Mouse (Mus musculus): Measurements from ENCODE around the gene Capn8. TPM values are rescaled to one million over a fixed set of nuclear protein-coding genes. Genes with fewer than 3 reads are reported as not detected.

Capn8 gene
- polyA plus RNA-seq, 1 experiment from 2014 or later = not detected

GRCm38 (mm10) chr1:182558271-182558670 lies 6.5 kb upstream of the Capn8 start:
- Histone ChIP-seq H3K27ac (no peak overlapping the region), H3K4me3 (no peak overlapping the region), H3K27me3 (replicated peaks) (no peaks in the 10 kb centered on the region), H3K36me3 (no peaks in the 10 kb centered on the region), H3K9ac (no peak overlapping the region), H3K4me2 (no peak overlapping the region), H3K9me3 (replicated peaks) (no peaks in the 10 kb centered on the region), H3K4me1 (peaks cover 4% of the 10 kb centered on the region; the same call in 1 of the 2 replicates)
- WGBS (ENCODE audit: insufficient replicate concordance) = 66% methylated on average over 4 of the region's 4 CpGs
- no peak for ATAC-seq

- H3K4me3 ChIP-seq = no peak overlapping the region
- no peak overlapping the region for H3K4me2 ChIP-seq
- no peaks in the 10 kb centered on the region for H3K27me3 ChIP-seq (replicated peaks)
- peaks cover 4% of the 10 kb centered on the region; the same call in 1 of the 2 replicates for H3K4me1 ChIP-seq
- no peak for ATAC-seq
- H3K9ac ChIP-seq = no peak overlapping the region
- H3K9me3 ChIP-seq (replicated peaks) = no peaks in the 10 kb centered on the region
- 75% methylated on average over 11 of the region's 11 CpGs for WGBS (ENCODE audit: insufficient replicate concordance)
- no peak overlapping the region for H3K27ac ChIP-seq
- H3K36me3 ChIP-seq = no peaks in the 10 kb centered on the region
Observed at GRCm38 (mm10) chr1:182559530-182559929, 5.3 kb upstream of the Capn8 start.

GRCm38 (mm10) chr1:182560390-182561098 lies 4.3 kb upstream of the Capn8 start:
- H3K4me1 ChIP-seq = peaks cover 4% of the 10 kb centered on the region; the same call in 1 of the 2 replicates
- no peaks in the 10 kb centered on the region for H3K36me3 ChIP-seq
- H3K27ac ChIP-seq = no peak overlapping the region
- no peaks in the 10 kb centered on the region for H3K27me3 ChIP-seq (replicated peaks)
- 26% methylated on average over 3 of the region's 3 CpGs for WGBS (ENCODE audit: insufficient replicate concordance)
- ATAC-seq = no peak
- H3K9ac ChIP-seq = no peak overlapping the region
- H3K4me2 ChIP-seq = no peak overlapping the region
- H3K4me3 ChIP-seq = no peak overlapping the region
- H3K9me3 ChIP-seq (replicated peaks) = no peaks in the 10 kb centered on the region

GRCm38 (mm10) chr1:182561945-182562514 lies 2.8 kb upstream of the Capn8 start:
- H3K4me1 ChIP-seq = peaks cover 4% of the 10 kb centered on the region; the same call in 1 of the 2 replicates
- ATAC-seq = no peak
- no peak overlapping the region for H3K27ac ChIP-seq
- H3K27me3 ChIP-seq (replicated peaks) = no peaks in the 10 kb centered on the region
- no peak overlapping the region for H3K4me3 ChIP-seq
- no peaks in the 10 kb centered on the region for H3K36me3 ChIP-seq
- 72% methylated on average over 11 of the region's 11 CpGs for WGBS (ENCODE audit: insufficient replicate concordance)
- H3K9ac ChIP-seq = no peak overlapping the region
- no peaks in the 10 kb centered on the region for H3K9me3 ChIP-seq (replicated peaks)
- no peak overlapping the region for H3K4me2 ChIP-seq

- no peaks in the 10 kb centered on the region for H3K27me3 ChIP-seq (replicated peaks)
- H3K4me1 ChIP-seq = peaks cover 4% of the 10 kb centered on the region; the same call in 1 of the 2 replicates
- no peak overlapping the region for H3K27ac ChIP-seq
- no peaks in the 10 kb centered on the region for H3K36me3 ChIP-seq
- H3K9ac ChIP-seq = no peak overlapping the region
- peak; percentile 13; the same call in 1 of the 2 replicates for ATAC-seq
- peak overlapping the region; percentile 27; the same call in 1 of the 2 replicates for H3K4me2 ChIP-seq
- H3K4me3 ChIP-seq = no peak overlapping the region
- 34% methylated on average over 16 of the region's 16 CpGs for WGBS (ENCODE audit: insufficient replicate concordance)
- H3K9me3 ChIP-seq (replicated peaks) = no peaks in the 10 kb centered on the region
Observed at GRCm38 (mm10) chr1:182562576-182563370, 2.0 kb upstream of the Capn8 start.

- H3K9me3 ChIP-seq (replicated peaks) = no peaks in the 10 kb centered on the region
- H3K4me1 ChIP-seq = peaks cover 4% of the 10 kb centered on the region; the same call in 1 of the 2 replicates
- ATAC-seq = no peak
- H3K4me2 ChIP-seq = no peak overlapping the region
- no peaks in the 10 kb centered on the region for H3K36me3 ChIP-seq
- H3K27me3 ChIP-seq (replicated peaks) = no peaks in the 10 kb centered on the region
- no peak overlapping the region for H3K9ac ChIP-seq
- H3K27ac ChIP-seq = no peak overlapping the region
- 70% methylated on average over 6 of the region's 6 CpGs for WGBS (ENCODE audit: insufficient replicate concordance)
- no peak overlapping the region for H3K4me3 ChIP-seq
Observed at GRCm38 (mm10) chr1:182565351-182565835, 586 bp downstream of the Capn8 start.

- no peak overlapping the region for H3K27ac ChIP-seq
- no peak for ATAC-seq
- H3K36me3 ChIP-seq = no peaks in the 10 kb centered on the region
- WGBS (ENCODE audit: insufficient replicate concordance) = 60% methylated on average over 3 of the region's 3 CpGs
- H3K4me3 ChIP-seq = no peak overlapping the region
- no peaks in the 10 kb centered on the region for H3K9me3 ChIP-seq (replicated peaks)
- H3K4me2 ChIP-seq = no peak overlapping the region
- no peaks in the 10 kb centered on the region for H3K27me3 ChIP-seq (replicated peaks)
- H3K9ac ChIP-seq = no peak overlapping the region
- no peaks in the 10 kb centered on the region for H3K4me1 ChIP-seq
Observed at GRCm38 (mm10) chr1:182571148-182571547, 6.3 kb downstream of the Capn8 start.

- Histone ChIP-seq H3K27me3 (replicated peaks) (no peaks in the 10 kb centered on the region), H3K27ac (no peak overlapping the region), H3K36me3 (no peaks in the 10 kb centered on the region), H3K9ac (no peak overlapping the region), H3K4me2 (no peak overlapping the region), H3K4me1 (no peaks in the 10 kb centered on the region), H3K4me3 (no peak overlapping the region), H3K9me3 (replicated peaks) (no peaks in the 10 kb centered on the region)
- ATAC-seq = no peak
- whole genome bisulfite sequencing (ENCODE audit: insufficient replicate concordance) = 78% methylated on average over 11 of the region's 11 CpGs
Observed at GRCm38 (mm10) chr1:182571973-182572372, 7.2 kb downstream of the Capn8 start.

- no peak for ATAC-seq
Observed at GRCm38 (mm10) chr1:182573856-182574665, 9.3 kb downstream of the Capn8 start.

GRCm38 (mm10) chr1:182574666-182575049 lies 9.9 kb downstream of the Capn8 start:
- Histone ChIP-seq H3K9me3 (replicated peaks) (no peaks in the 10 kb centered on the region), H3K9ac (no peak overlapping the region), H3K27me3 (replicated peaks) (no peaks in the 10 kb centered on the region), H3K36me3 (no peaks in the 10 kb centered on the region), H3K4me3 (no peak overlapping the region), H3K27ac (no peak overlapping the region), H3K4me1 (no peaks in the 10 kb centered on the region), H3K4me2 (no peak overlapping the region)
- WGBS (ENCODE audit: insufficient replicate concordance) = 49% methylated on average over 4 of the region's 4 CpGs
- no peak for ATAC-seq

More at GRCm38 (mm10) chr1:182573856-182574665, 9.3 kb downstream of the Capn8 start:
- Histone ChIP-seq H3K9ac (no peak overlapping the region), H3K27me3 (replicated peaks) (no peaks in the 10 kb centered on the region), H3K4me1 (no peaks in the 10 kb centered on the region), H3K4me3 (no peak overlapping the region), H3K4me2 (no peak overlapping the region), H3K27ac (no peak overlapping the region), H3K36me3 (no peaks in the 10 kb centered on the region), H3K9me3 (replicated peaks) (no peaks in the 10 kb centered on the region)
- WGBS (ENCODE audit: insufficient replicate concordance) = 36% methylated on average over 8 of the region's 8 CpGs

- no peak for ATAC-seq
- WGBS (ENCODE audit: insufficient replicate concordance) = 68% methylated on average over 6 of the region's 6 CpGs
- peaks cover 7% of the 10 kb centered on the region; the same call in 1 of the 2 replicates for H3K4me1 ChIP-seq
Observed at GRCm38 (mm10) chr1:182584169-182584568, 19.4 kb downstream of the Capn8 start.

More at GRCm38 (mm10) chr1:182584169-182584568, 19.4 kb downstream of the Capn8 start:
- Histone ChIP-seq H3K9ac (no peak overlapping the region), H3K4me3 (no peak overlapping the region), H3K36me3 (no peaks in the 10 kb centered on the region), H3K4me2 (no peak overlapping the region), H3K27me3 (replicated peaks) (peaks cover 24% of the 10 kb centered on the region), H3K27ac (no peak overlapping the region), H3K9me3 (replicated peaks) (no peaks in the 10 kb centered on the region)

All from liver, embryonic 12.5 days (tissue).